Mouse (Mus musculus) midbrain, postnatal 0 days (tissue): Measurements from ENCODE around the gene Rec114. TPM values are rescaled to one million over a fixed set of nuclear protein-coding genes. Genes with fewer than 3 reads are reported as not detected.

Experiments
- ATAC-seq: fragments of 200-750 bp; cut with Nextera tagmentation; 2 replicates; pipeline ENCODE4 v1.8.0; 2017; ENCODE audit warnings: moderate number of reproducible peaks, mild to moderate bottlenecking, moderate TSS enrichment, moderate library complexity; ENCODE audit not compliant: low FRiP score
- DNase-seq: peaks from one replicate; pipeline ENCODE4 v3.0.0-alpha.2; 2015; ENCODE audit warnings: low spot score
- H3K27ac ChIP-seq: fragments of 300-500 bp; sonication (generic); 2 replicates; pipeline ENCODE4 v1.5.1; 2014; ENCODE audit warnings: low read depth, mild to moderate bottlenecking, low read length, mixed read lengths
- H3K27me3 ChIP-seq: fragments of 300-500 bp; sonication (generic); 2 replicates; pipeline ENCODE4 v1.6.1; 2014; ENCODE audit warnings: low read length, control low read depth, mixed read lengths; ENCODE audit not compliant: insufficient read depth
- H3K36me3 ChIP-seq: fragments of 300-500 bp; sonication (generic); 2 replicates; pipeline ENCODE4 v1.6.1; 2014; ENCODE audit warnings: low read length, control low read depth, mixed read lengths; ENCODE audit not compliant: insufficient read depth
- H3K4me1 ChIP-seq: fragments of 300-500 bp; sonication (generic); 2 replicates; pipeline ENCODE4 v1.6.1; 2014; ENCODE audit warnings: mild to moderate bottlenecking, control low read depth, antibody characterized with exemption, low read length, mixed read lengths; ENCODE audit not compliant: insufficient read depth
- H3K4me2 ChIP-seq: fragments of 300-500 bp; sonication (generic); 2 replicates; pipeline ENCODE4 v1.6.1; 2014; ENCODE audit warnings: low read depth, mild to moderate bottlenecking, low read length, mixed read lengths; ENCODE audit not compliant: poor library complexity, severe bottlenecking
- H3K4me3 ChIP-seq: fragments of 300-500 bp; sonication (generic); 2 replicates; pipeline ENCODE4 v1.5.1; 2014; ENCODE audit warnings: low read depth, mild to moderate bottlenecking, low read length, moderate library complexity
- H3K9ac ChIP-seq: fragments of 300-500 bp; sonication (generic); replicated peaks from 2 replicates; pipeline ENCODE4 v1.6.1; 2014; ENCODE audit warnings: mild to moderate bottlenecking, low read length, moderate library complexity, mixed read lengths; ENCODE audit not compliant: poor library complexity, severe bottlenecking
- H3K9me3 ChIP-seq: fragments of 300-500 bp; sonication (generic); 2 replicates; pipeline ENCODE4 v1.6.1; 2016; ENCODE audit warnings: low read length, control low read depth
- CTCF ChIP-seq: IDR thresholded peaks from 2 replicates; pipeline ENCODE4 v1.5.1; 2016; ENCODE audit warnings: antibody characterized with exemption, mild to moderate bottlenecking
- WGBS: fragments of 180-500 bp; shearing (Covaris S2); extraction: QIAGEN DNeasy Blood & Tissue Kit; methylation state at CpG from one replicate; pipeline ENCODE4 v1.1.7; 2014; 5-methylcytosine and 5-hydroxymethylcytosine counted together
- polyA plus RNA-seq: library from polyadenylated mRNA; unstranded; fragments of >200 nt; fragmentation: Nextera tagmentation; extraction: Ambion mirVana; gene quantifications from 2 replicates; pipeline ENCODE4 v1.2.1, GENCODE M21; 2015
- total RNA-seq: library from RNA; depleted of rRNA; stranded (reverse); fragments of >200 nt; gene quantifications from 2 replicates; pipeline ENCODE4 v1.2.3, GENCODE M21; 2014

Rec114 gene
- total and polyA plus RNA-seq, 2 experiments from 2014 or later: 0.16 to 1.9 TPM

GRCm38 (mm10) chr9:58654494-58654893 lies 89.3 kb downstream of the Rec114 start:
- WGBS: 81% methylated on average over 4 of the region's 4 CpGs

GRCm38 (mm10) chr9:58651993-58652392 lies 91.8 kb downstream of the Rec114 start:
- H3K36me3 ChIP-seq: no peaks in the 10 kb centered on the region
- no peak overlapping the region for H3K4me2 ChIP-seq
- no peak overlapping the region for H3K9ac ChIP-seq
- H3K27me3 ChIP-seq: no peaks in the 10 kb centered on the region
- H3K27ac ChIP-seq: peak overlapping the region; percentile 21; the same call in 1 of the 2 replicates
- WGBS: 50% methylated on average over 4 of the region's 4 CpGs
- H3K4me3 ChIP-seq: no peak overlapping the region
- no peaks in the 10 kb centered on the region for H3K4me1 ChIP-seq
- peak; percentile 91 for DNase-seq
- ATAC-seq: no peak
- peak; percentile 78 for TF ChIP-seq CTCF
- no peaks in the 10 kb centered on the region for H3K9me3 ChIP-seq

More at GRCm38 (mm10) chr9:58654494-58654893, 89.3 kb downstream of the Rec114 start:
- no peak for ATAC-seq
- DNase-seq: no peak
- Histone ChIP-seq H3K36me3 (no peaks in the 10 kb centered on the region), H3K4me1 (no peaks in the 10 kb centered on the region), H3K27me3 (no peaks in the 10 kb centered on the region), H3K9ac (no peak overlapping the region), H3K4me3 (no peak overlapping the region), H3K4me2 (no peak overlapping the region), H3K9me3 (no peaks in the 10 kb centered on the region), H3K27ac (no peak overlapping the region)
- TF ChIP-seq CTCF: no peak

GRCm38 (mm10) chr9:58649265-58649626 lies 94.5 kb downstream of the Rec114 start:
- DNase-seq (no peak), ATAC-seq (no peak)
- Histone ChIP-seq H3K9ac (no peak overlapping the region), H3K4me2 (no peak overlapping the region), H3K27me3 (no peaks in the 10 kb centered on the region), H3K4me3 (no peak overlapping the region), H3K36me3 (peaks cover 10% of the 10 kb centered on the region), H3K27ac (no peak overlapping the region), H3K9me3 (no peaks in the 10 kb centered on the region), H3K4me1 (no peaks in the 10 kb centered on the region)
- TF ChIP-seq CTCF: peak; percentile 43
- WGBS: 57% methylated on average over 4 of the region's 4 CpGs

- DNase-seq: no peak
- ATAC-seq: no peak
Observed at GRCm38 (mm10) chr9:58648406-58649264, 95.1 kb downstream of the Rec114 start.

GRCm38 (mm10) chr9:58630441-58630840 lies 113.3 kb downstream of the Rec114 start:
- TF ChIP-seq CTCF: no peak
- Histone ChIP-seq H3K27ac (no peak overlapping the region), H3K27me3 (no peaks in the 10 kb centered on the region), H3K9me3 (no peaks in the 10 kb centered on the region), H3K36me3 (peaks cover 3% of the 10 kb centered on the region; the same call in 1 of the 2 replicates), H3K4me2 (no peak overlapping the region), H3K4me3 (no peak overlapping the region), H3K4me1 (no peaks in the 10 kb centered on the region), H3K9ac (no peak overlapping the region)
- no peak for ATAC-seq
- 82% methylated on average over 2 of the region's 2 CpGs for WGBS
- DNase-seq: no peak

More at GRCm38 (mm10) chr9:58648406-58649264, 95.1 kb downstream of the Rec114 start:
- TF ChIP-seq CTCF: no peak
- no peak overlapping the region for H3K4me2 ChIP-seq
- H3K4me3 ChIP-seq: no peak overlapping the region
- no peaks in the 10 kb centered on the region for H3K27me3 ChIP-seq
- no peaks in the 10 kb centered on the region for H3K9me3 ChIP-seq
- H3K36me3 ChIP-seq: peaks cover 13% of the 10 kb centered on the region
- no peak overlapping the region for H3K9ac ChIP-seq
- no peaks in the 10 kb centered on the region for H3K4me1 ChIP-seq
- 57% methylated on average over 6 of the region's 6 CpGs for WGBS
- H3K27ac ChIP-seq: no peak overlapping the region

- Histone ChIP-seq H3K27me3 (no peaks in the 10 kb centered on the region), H3K4me2 (no peak overlapping the region), H3K4me1 (no peaks in the 10 kb centered on the region), H3K9me3 (no peaks in the 10 kb centered on the region), H3K4me3 (no peak overlapping the region), H3K9ac (no peak overlapping the region), H3K27ac (no peak overlapping the region), H3K36me3 (peaks cover 6% of the 10 kb centered on the region; the same call in 1 of the 2 replicates)
- ATAC-seq (no peak), DNase-seq (no peak)
- TF ChIP-seq CTCF: no peak
- WGBS: 81% methylated on average over 2 of the region's 2 CpGs
Observed at GRCm38 (mm10) chr9:58627197-58627596, 116.6 kb downstream of the Rec114 start.
